Mouse (Mus musculus) liver, postnatal 0 days (tissue): ENCODE measurements at regions not wholly inside any gene's neighbourhood (a gene's known extent, or its start where the extent isn't known, plus 50 kb on each side); places are given as distances from the start of the nearest gene placed in this dataset.
"Not testable (repeated sequence)": the region's sequence is repeated elsewhere in the genome, so short reads cannot be mapped to it uniquely, and the experiment has no call there.

ENCODE experiments used
- CTCF ChIP-seq: sonication (generic); IDR thresholded peaks from 2 replicates; pipeline ENCODE4 v1.5.1; 2016; ENCODE audit warnings: antibody characterized with exemption, low read depth
- EP300 ChIP-seq: IDR thresholded peaks from 2 replicates; pipeline ENCODE4 v1.6.1; 2016; ENCODE audit warnings: antibody characterized with exemption, low read depth, mild to moderate bottlenecking

DNA sequence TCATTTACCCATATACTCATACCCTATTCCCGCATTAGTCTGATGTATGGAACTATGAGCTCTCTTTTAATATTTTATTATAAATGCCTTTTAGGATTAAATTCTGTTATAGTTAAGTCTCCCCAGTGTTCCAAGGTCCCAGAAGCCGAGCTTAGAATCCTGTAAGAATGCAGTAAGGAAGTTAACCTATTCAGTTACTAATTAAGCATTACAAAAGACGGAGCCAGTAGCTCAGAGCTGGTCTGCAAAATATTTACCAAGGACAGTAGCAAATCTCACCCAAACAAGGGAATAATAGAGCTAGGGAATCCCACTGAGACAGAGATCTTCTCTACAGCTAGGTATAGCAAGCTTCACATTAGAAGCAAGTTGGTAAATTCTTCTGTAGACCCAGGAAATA lies 459.4 kb upstream of the Ccng1 start:
- TF ChIP-seq CTCF, EP300: not testable (repeated sequence)
